Mouse (Mus musculus) embryonic facial prominence, embryonic 13.5 days (tissue): ENCODE results near the gene Gm4131. TPM values are rescaled to one million over a fixed set of nuclear protein-coding genes. Genes with fewer than 3 reads are reported as not detected.

ENCODE experiments used
- ATAC-seq: fragments of 200-750 bp; cut with Nextera tagmentation; 2 replicates; pipeline ENCODE4 v1.8.0; 2017; ENCODE audit warnings: low read depth; ENCODE audit not compliant: insufficient number of reproducible peaks, insufficient read depth, low FRiP score, low TSS enrichment
- H3K27ac ChIP-seq: fragments of 300-500 bp; sonication (generic); 2 replicates; pipeline ENCODE4 v1.5.1; 2015; ENCODE audit warnings: moderate library complexity, mild to moderate bottlenecking, inconsistent platforms
- H3K27me3 ChIP-seq: fragments of 300-500 bp; sonication (generic); 2 replicates; pipeline ENCODE4 v1.6.1; 2015; ENCODE audit warnings: mild to moderate bottlenecking, inconsistent platforms
- H3K36me3 ChIP-seq: fragments of 300-500 bp; sonication (generic); 2 replicates; pipeline ENCODE4 v1.6.1; 2015; ENCODE audit warnings: mild to moderate bottlenecking, inconsistent platforms
- H3K4me1 ChIP-seq: fragments of 300-500 bp; sonication (generic); 2 replicates; pipeline ENCODE4 v1.6.1; 2015; ENCODE audit warnings: inconsistent platforms
- H3K4me2 ChIP-seq: fragments of 300-500 bp; sonication (generic); 2 replicates; pipeline ENCODE4 v1.6.1; 2015; ENCODE audit warnings: moderate library complexity, mild to moderate bottlenecking, inconsistent platforms
- H3K4me3 ChIP-seq: fragments of 300-500 bp; sonication (generic); 2 replicates; pipeline ENCODE4 v1.5.1; 2015; ENCODE audit warnings: mild to moderate bottlenecking, inconsistent platforms
- H3K9ac ChIP-seq: fragments of 300-500 bp; sonication (generic); 2 replicates; pipeline ENCODE4 v1.6.1; 2015; ENCODE audit warnings: mild to moderate bottlenecking, inconsistent platforms
- H3K9me3 ChIP-seq: fragments of 300-500 bp; sonication (generic); 2 replicates; pipeline ENCODE4 v1.6.1; 2016; ENCODE audit warnings: inconsistent platforms
- WGBS: fragments of 180-500 bp; shearing (Covaris S2); methylation state at CpG from one replicate; pipeline ENCODE4 v1.1.7; 2015; ENCODE audit warnings: mixed read lengths; 5-methylcytosine and 5-hydroxymethylcytosine counted together
- polyA plus RNA-seq: library from polyadenylated mRNA; unstranded; fragments of >200 nt; fragmentation: Nextera tagmentation; extraction: Ambion mirVana; gene quantifications from 2 replicates; pipeline ENCODE4 v1.2.1, GENCODE M21; 2015

Gm4131 gene
- polyA plus RNA-seq, 1 experiment from 2014 or later, result not detected

GRCm38 (mm10) chr14:62438236-62438635 lies 128.5 kb downstream of the Gm4131 start:
- H3K27ac ChIP-seq, result no peak overlapping the region
- H3K4me1 ChIP-seq, result no peaks in the 10 kb centered on the region
- no peak overlapping the region for H3K4me3 ChIP-seq
- no peak for ATAC-seq
- H3K9me3 ChIP-seq, result no peaks in the 10 kb centered on the region
- no peaks in the 10 kb centered on the region for H3K27me3 ChIP-seq
- no peak overlapping the region for H3K9ac ChIP-seq
- WGBS, result 49% methylated on average over 4 of the region's 4 CpGs
- H3K4me2 ChIP-seq, result no peak overlapping the region
- H3K36me3 ChIP-seq, result no peaks in the 10 kb centered on the region

- Histone ChIP-seq H3K9ac (no peak overlapping the region), H3K4me3 (no peak overlapping the region), H3K27ac (no peak overlapping the region), H3K9me3 (no peaks in the 10 kb centered on the region), H3K36me3 (no peaks in the 10 kb centered on the region), H3K4me2 (no peak overlapping the region), H3K4me1 (no peaks in the 10 kb centered on the region), H3K27me3 (no peaks in the 10 kb centered on the region)
- ATAC-seq, result no peak
- WGBS, result 85% methylated on average over 2 of the region's 2 CpGs
These were observed 128.9 kb downstream of the Gm4131 start for GRCm38 (mm10) chr14:62437806-62438205.

GRCm38 (mm10) chr14:62425277-62425691 lies 141.4 kb downstream of the Gm4131 start:
- no peak for ATAC-seq
- Histone ChIP-seq H3K9ac (no peak overlapping the region), H3K27ac (no peak overlapping the region), H3K4me2 (no peak overlapping the region), H3K36me3 (no peaks in the 10 kb centered on the region), H3K9me3 (no peaks in the 10 kb centered on the region), H3K27me3 (no peaks in the 10 kb centered on the region), H3K4me1 (no peaks in the 10 kb centered on the region), H3K4me3 (no peak overlapping the region)
- 67% methylated on average over 2 of the region's 2 CpGs for WGBS

- 66% methylated on average over 4 of the region's 4 CpGs for WGBS
- no peak overlapping the region for H3K9ac ChIP-seq
- ATAC-seq, result no peak
- H3K27ac ChIP-seq, result no peak overlapping the region
- H3K36me3 ChIP-seq, result no peaks in the 10 kb centered on the region
- no peak overlapping the region for H3K4me3 ChIP-seq
- H3K4me2 ChIP-seq, result no peak overlapping the region
- no peaks in the 10 kb centered on the region for H3K4me1 ChIP-seq
- no peaks in the 10 kb centered on the region for H3K27me3 ChIP-seq
- H3K9me3 ChIP-seq, result no peaks in the 10 kb centered on the region
These were observed 144.5 kb downstream of the Gm4131 start for GRCm38 (mm10) chr14:62422265-62422664.

- Histone ChIP-seq H3K9ac (no peak overlapping the region), H3K4me3 (no peak overlapping the region), H3K4me1 (peaks cover 10% of the 10 kb centered on the region), H3K9me3 (no peaks in the 10 kb centered on the region), H3K4me2 (no peak overlapping the region), H3K27me3 (no peaks in the 10 kb centered on the region), H3K27ac (no peak overlapping the region), H3K36me3 (no peaks in the 10 kb centered on the region)
- WGBS, result 84% methylated on average over 3 of the region's 3 CpGs
- no peak for ATAC-seq
These were observed 149.2 kb downstream of the Gm4131 start for GRCm38 (mm10) chr14:62417501-62417900.

GRCm38 (mm10) chr14:62416742-62417134 lies 150.0 kb downstream of the Gm4131 start:
- WGBS, result 39% methylated on average over 1 of the region's 1 CpGs
- H3K4me1 ChIP-seq, result peaks cover 10% of the 10 kb centered on the region
- H3K4me2 ChIP-seq, result no peak overlapping the region
- H3K36me3 ChIP-seq, result no peaks in the 10 kb centered on the region
- no peaks in the 10 kb centered on the region for H3K27me3 ChIP-seq
- no peak for ATAC-seq
- H3K27ac ChIP-seq, result no peak overlapping the region
- no peaks in the 10 kb centered on the region for H3K9me3 ChIP-seq
- no peak overlapping the region for H3K4me3 ChIP-seq
- H3K9ac ChIP-seq, result no peak overlapping the region

GRCm38 (mm10) chr14:62416007-62416741 lies 150.5 kb downstream of the Gm4131 start:
- Histone ChIP-seq H3K4me3 (no peak overlapping the region), H3K9me3 (no peaks in the 10 kb centered on the region), H3K4me2 (no peak overlapping the region), H3K27me3 (no peaks in the 10 kb centered on the region), H3K36me3 (no peaks in the 10 kb centered on the region), H3K9ac (no peak overlapping the region), H3K27ac (no peak overlapping the region), H3K4me1 (peaks cover 10% of the 10 kb centered on the region)
- WGBS, result 68% methylated on average over 7 of the region's 7 CpGs
- ATAC-seq, result no peak

Other genes starting within 250 kb of the Gm4131 start
- 0.14 and 0.51 TPM in 2 replicates for gene Gucy1b2, start 110.6 kb downstream of the Gm4131 start, polyA plus RNA-seq
- 3.1 and 3.3 TPM in 2 replicates for gene Fam124a, start 11.2 kb downstream of the Gm4131 start, polyA plus RNA-seq
- gene Serpine3, start 96.7 kb upstream of the Gm4131 start, polyA plus RNA-seq, result not detected in 2 replicates
- gene Ints6, start 194.2 kb upstream of the Gm4131 start, polyA plus RNA-seq, result 22.8 and 24.3 TPM in 2 replicates